Mouse (Mus musculus): Measurements from ENCODE around the gene Pias4.

DNA sequence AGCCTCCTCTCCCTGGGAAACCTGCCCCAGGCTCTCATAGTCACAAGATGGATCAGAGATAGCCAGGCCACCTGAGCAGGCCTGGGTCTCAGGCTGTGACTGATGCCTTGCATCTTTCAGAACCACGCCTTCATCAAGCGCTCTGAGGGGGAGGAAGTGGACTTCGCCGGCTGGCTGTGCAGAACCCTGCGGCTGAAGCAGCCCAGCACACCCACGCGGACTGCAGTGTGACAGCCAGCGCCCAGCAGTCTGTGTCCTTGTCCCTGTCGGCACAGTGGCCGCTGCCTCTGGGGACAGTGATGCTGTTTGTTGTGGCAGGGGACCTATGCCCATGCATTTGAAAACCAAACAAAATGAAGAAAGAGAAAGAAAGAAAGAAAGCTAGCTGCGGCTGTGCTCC, 44.2 kb downstream of the Pias4 start:
- TF ChIP-seq CTCF (IDR thresholded peaks at IDR 0.05; ENCODE audit: borderline replicate concordance, extremely low read depth, insufficient read depth, insufficient read length) (no peak), POLR2A (IDR thresholded peaks at IDR 0.05; ENCODE audit: borderline replicate concordance, extremely low read depth, insufficient read depth, insufficient read length, poor library complexity, severe bottlenecking) (no peak)
